Mouse (Mus musculus): ENCODE data around the gene Ackr3. TPM values are rescaled to one million over a fixed set of nuclear protein-coding genes. Genes with fewer than 3 reads are reported as not detected.

The Ackr3 gene
- polyA plus RNA-seq, 1 experiment from 2014 or later = 22.4 TPM

- Histone ChIP-seq H3K4me3 (no peak overlapping the region), H3K36me3 (replicated peaks) (no peaks in the 10 kb centered on the region), H3K27ac (replicated peaks) (no peak overlapping the region), H3K4me1 (peaks cover 10% of the 10 kb centered on the region), H3K9me3 (peaks cover 2% of the 10 kb centered on the region; the same call in 1 of the 2 replicates), H3K27me3 (replicated peaks; ENCODE audit: low read depth, poor library complexity, severe bottlenecking) (no peaks in the 10 kb centered on the region)
- 85% methylated on average over 12 of the region's 12 CpGs for WGBS
- no peak for DNase-seq (ENCODE audit: low spot score)
Observed at GRCm38 (mm10) chr1:90180966-90181699, 22.6 kb upstream of the Ackr3 start.

- 79% methylated on average over 5 of the region's 5 CpGs for WGBS
- H3K9me3 ChIP-seq = peaks cover 11% of the 10 kb centered on the region; the same call in 1 of the 2 replicates
- H3K27me3 ChIP-seq (replicated peaks; ENCODE audit: low read depth, poor library complexity, severe bottlenecking) = no peaks in the 10 kb centered on the region
- no peaks in the 10 kb centered on the region for H3K36me3 ChIP-seq (replicated peaks)
- no peak for DNase-seq (ENCODE audit: low spot score)
- peaks cover 10% of the 10 kb centered on the region; the same call in 1 of the 2 replicates for H3K4me1 ChIP-seq
- H3K4me3 ChIP-seq = no peak overlapping the region
- H3K27ac ChIP-seq (replicated peaks) = no peak overlapping the region
Observed at GRCm38 (mm10) chr1:90182521-90182920, 21.3 kb upstream of the Ackr3 start.

- Histone ChIP-seq H3K4me1 (peaks cover 10% of the 10 kb centered on the region; the same call in 1 of the 2 replicates), H3K4me3 (no peak overlapping the region), H3K27me3 (replicated peaks; ENCODE audit: low read depth, poor library complexity, severe bottlenecking) (no peaks in the 10 kb centered on the region), H3K9me3 (peaks cover 11% of the 10 kb centered on the region; the same call in 1 of the 2 replicates), H3K36me3 (replicated peaks) (no peaks in the 10 kb centered on the region), H3K27ac (replicated peaks) (0 out of 2 replicates have a peak overlapping the region, but pooled peaks have one; percentile 40)
- no peak for DNase-seq (ENCODE audit: low spot score)
- 61% methylated on average over 6 of the region's 6 CpGs for WGBS
Observed at GRCm38 (mm10) chr1:90183602-90184001, 20.2 kb upstream of the Ackr3 start.

GRCm38 (mm10) chr1:90186173-90186572 lies 17.6 kb upstream of the Ackr3 start:
- H3K9me3 ChIP-seq = peaks cover 11% of the 10 kb centered on the region; the same call in 1 of the 2 replicates
- H3K4me3 ChIP-seq = no peak overlapping the region
- H3K4me1 ChIP-seq = peaks cover 30% of the 10 kb centered on the region
- DNase-seq (ENCODE audit: low spot score) = no peak
- WGBS = 79% methylated on average over 4 of the region's 4 CpGs
- no peak overlapping the region for H3K27ac ChIP-seq (replicated peaks)
- no peaks in the 10 kb centered on the region for H3K27me3 ChIP-seq (replicated peaks; ENCODE audit: low read depth, poor library complexity, severe bottlenecking)
- H3K36me3 ChIP-seq (replicated peaks) = no peaks in the 10 kb centered on the region

GRCm38 (mm10) chr1:90186874-90187273 lies 16.9 kb upstream of the Ackr3 start:
- H3K36me3 ChIP-seq (replicated peaks) = no peaks in the 10 kb centered on the region
- no peak overlapping the region for H3K4me3 ChIP-seq
- H3K27me3 ChIP-seq (replicated peaks; ENCODE audit: low read depth, poor library complexity, severe bottlenecking) = no peaks in the 10 kb centered on the region
- peaks cover 11% of the 10 kb centered on the region; the same call in 1 of the 2 replicates for H3K9me3 ChIP-seq
- peaks cover 36% of the 10 kb centered on the region for H3K4me1 ChIP-seq
- no peak overlapping the region for H3K27ac ChIP-seq (replicated peaks)
- no peak for DNase-seq (ENCODE audit: low spot score)
- 90% methylated on average over 5 of the region's 5 CpGs for WGBS

- no peaks in the 10 kb centered on the region for H3K27me3 ChIP-seq (replicated peaks; ENCODE audit: low read depth, poor library complexity, severe bottlenecking)
- DNase-seq (ENCODE audit: low spot score) = no peak
- H3K4me1 ChIP-seq = peaks cover 29% of the 10 kb centered on the region
- H3K27ac ChIP-seq (replicated peaks) = no peak overlapping the region
- 76% methylated on average over 6 of the region's 6 CpGs for WGBS
- H3K9me3 ChIP-seq = peaks cover 11% of the 10 kb centered on the region; the same call in 1 of the 2 replicates
- H3K4me3 ChIP-seq = no peak overlapping the region
- H3K36me3 ChIP-seq (replicated peaks) = no peaks in the 10 kb centered on the region
Observed at GRCm38 (mm10) chr1:90189046-90189445, 14.7 kb upstream of the Ackr3 start.

GRCm38 (mm10) chr1:90201246-90201645 lies 2.5 kb upstream of the Ackr3 start:
- 0 out of 2 replicates have a peak overlapping the region, but pooled peaks have one; percentile 80 for H3K27ac ChIP-seq (replicated peaks)
- 75% methylated on average over 5 of the region's 5 CpGs for WGBS

GRCm38 (mm10) chr1:90201655-90202054 lies 2.1 kb upstream of the Ackr3 start:
- no peak overlapping the region; the same call in 1 of the 2 replicates for H3K4me3 ChIP-seq
- no peaks in the 10 kb centered on the region for H3K36me3 ChIP-seq (replicated peaks)
- peak overlapping the region; percentile 80; the same call in 1 of the 2 replicates for H3K27ac ChIP-seq (replicated peaks)
- peaks cover 54% of the 10 kb centered on the region for H3K4me1 ChIP-seq
- WGBS = 58% methylated on average over 2 of the region's 2 CpGs
- no peak for DNase-seq (ENCODE audit: low spot score)
- H3K27me3 ChIP-seq (replicated peaks; ENCODE audit: low read depth, poor library complexity, severe bottlenecking) = peaks cover 33% of the 10 kb centered on the region
- H3K9me3 ChIP-seq = peaks cover 3% of the 10 kb centered on the region; the same call in 1 of the 2 replicates

More at GRCm38 (mm10) chr1:90201246-90201645, 2.5 kb upstream of the Ackr3 start:
- Histone ChIP-seq H3K4me3 (no peak overlapping the region), H3K27me3 (replicated peaks; ENCODE audit: low read depth, poor library complexity, severe bottlenecking) (peaks cover 33% of the 10 kb centered on the region), H3K4me1 (peaks cover 50% of the 10 kb centered on the region), H3K36me3 (replicated peaks) (no peaks in the 10 kb centered on the region), H3K9me3 (peaks cover 3% of the 10 kb centered on the region; the same call in 1 of the 2 replicates)
- no peak for DNase-seq (ENCODE audit: low spot score)

- peak overlapping the region; percentile 80 for H3K27ac ChIP-seq (replicated peaks)
Observed at GRCm38 (mm10) chr1:90202207-90202978, 1.4 kb upstream of the Ackr3 start.

GRCm38 (mm10) chr1:90203341-90203740 lies 439 bp upstream of the Ackr3 start:
- Histone ChIP-seq H3K27me3 (replicated peaks; ENCODE audit: low read depth, poor library complexity, severe bottlenecking) (peaks cover 33% of the 10 kb centered on the region), H3K4me3 (peak overlapping the region; percentile 72), H3K27ac (replicated peaks) (peak overlapping the region; percentile 88), H3K4me1 (peaks cover 71% of the 10 kb centered on the region), H3K36me3 (replicated peaks) (peaks cover 5% of the 10 kb centered on the region; the same call in 1 of the 2 replicates), H3K9me3 (no peaks in the 10 kb centered on the region)
- DNase-seq (ENCODE audit: low spot score) = no peak
- WGBS = 3% methylated on average over 11 of the region's 11 CpGs

More at GRCm38 (mm10) chr1:90202207-90202978, 1.4 kb upstream of the Ackr3 start:
- peak; percentile 76 for DNase-seq (ENCODE audit: low spot score)
- peaks cover 62% of the 10 kb centered on the region for H3K4me1 ChIP-seq
- H3K4me3 ChIP-seq = peak overlapping the region; percentile 72
- H3K36me3 ChIP-seq (replicated peaks) = no peaks in the 10 kb centered on the region
- H3K9me3 ChIP-seq = peaks cover 3% of the 10 kb centered on the region; the same call in 1 of the 2 replicates
- 3% methylated on average over 23 of the region's 23 CpGs for WGBS
- H3K27me3 ChIP-seq (replicated peaks; ENCODE audit: low read depth, poor library complexity, severe bottlenecking) = peaks cover 33% of the 10 kb centered on the region

- H3K4me3 ChIP-seq = peak overlapping the region; percentile 72
- DNase-seq (ENCODE audit: low spot score) = no peak
- peaks cover 85% of the 10 kb centered on the region for H3K4me1 ChIP-seq
- H3K27ac ChIP-seq (replicated peaks) = peak overlapping the region; percentile 88
- peaks cover 33% of the 10 kb centered on the region for H3K27me3 ChIP-seq (replicated peaks; ENCODE audit: low read depth, poor library complexity, severe bottlenecking)
- 7% methylated on average over 1 of the region's 1 CpGs for WGBS
- H3K9me3 ChIP-seq = no peaks in the 10 kb centered on the region
- peaks cover 18% of the 10 kb centered on the region; the same call in 1 of the 2 replicates for H3K36me3 ChIP-seq (replicated peaks)
Observed at GRCm38 (mm10) chr1:90204821-90205220, 1.0 kb downstream of the Ackr3 start.

- Histone ChIP-seq H3K4me1 (peaks cover 86% of the 10 kb centered on the region), H3K4me3 (peak overlapping the region; percentile 72), H3K36me3 (replicated peaks) (peaks cover 22% of the 10 kb centered on the region), H3K27ac (replicated peaks) (peak overlapping the region; percentile 88), H3K9me3 (no peaks in the 10 kb centered on the region), H3K27me3 (replicated peaks; ENCODE audit: low read depth, poor library complexity, severe bottlenecking) (peaks cover 33% of the 10 kb centered on the region)
- DNase-seq (ENCODE audit: low spot score) = peak; percentile 80
- 3% methylated on average over 6 of the region's 6 CpGs for WGBS
Observed at GRCm38 (mm10) chr1:90205223-90205622, 1.4 kb downstream of the Ackr3 start.

Measured in embryonic facial prominence, embryonic 10.5 days (tissue).